Mouse (Mus musculus): ENCODE results near the gene Pitx1. TPM values are rescaled to one million over a fixed set of nuclear protein-coding genes. Genes with fewer than 3 reads are reported as not detected.

Gene Pitx1
- total RNA-seq, 2 experiments from 2014 or later = not detected

- Histone ChIP-seq H3K27ac (no peak overlapping the region), H3K4me3 (no peak overlapping the region)
- TF ChIP-seq CTCF (IDR thresholded peaks at IDR 0.05) = no peak
- intact Hi-C loops (cut with DNase I) = no loop called here
- DNase-seq (ENCODE audit: extremely low spot score in 1 of 2, low spot score in 2 of 2) = no peak
Observed at GRCm38 (mm10) chr13:55847805-55848204, 11.8 kb upstream of the Pitx1 start.

GRCm38 (mm10) chr13:55843700-55844099 lies 7.7 kb upstream of the Pitx1 start:
- no peak overlapping the region for H3K27ac ChIP-seq
- H3K4me3 ChIP-seq = no peak overlapping the region
- intact Hi-C loops (cut with DNase I) = no loop called here
- DNase-seq (ENCODE audit: extremely low spot score in 1 of 2, low spot score in 2 of 2) = no peak
- peak; percentile 46 for TF ChIP-seq CTCF (IDR thresholded peaks at IDR 0.05)

- no peak overlapping the region for H3K4me3 ChIP-seq
- intact Hi-C loops (cut with DNase I) = no loop called here
- no peak for DNase-seq (ENCODE audit: extremely low spot score in 1 of 2, low spot score in 2 of 2)
- TF ChIP-seq CTCF (IDR thresholded peaks at IDR 0.05) = no peak
- H3K27ac ChIP-seq = no peak overlapping the region
Observed at GRCm38 (mm10) chr13:55840223-55840622, 4.2 kb upstream of the Pitx1 start.

- no peak for DNase-seq (ENCODE audit: extremely low spot score in 1 of 2, low spot score in 2 of 2)
- no peak for TF ChIP-seq CTCF (IDR thresholded peaks at IDR 0.05)
- H3K4me3 ChIP-seq = no peak overlapping the region
- H3K27ac ChIP-seq = no peak overlapping the region
- intact Hi-C loops (cut with DNase I) = no loop called here
Observed at GRCm38 (mm10) chr13:55836786-55837780, 1.1 kb upstream of the Pitx1 start.

- intact Hi-C loops (cut with DNase I) = no loop called here
- TF ChIP-seq CTCF (IDR thresholded peaks at IDR 0.05) = no peak
- Histone ChIP-seq H3K4me3 (no peak overlapping the region), H3K27ac (no peak overlapping the region)
- DNase-seq (ENCODE audit: extremely low spot score in 1 of 2, low spot score in 2 of 2) = no peak
Observed at GRCm38 (mm10) chr13:55835548-55836097, 369 bp downstream of the Pitx1 start.

- no peak overlapping the region for H3K4me3 ChIP-seq
- no peak overlapping the region for H3K27ac ChIP-seq
- intact Hi-C loops (cut with DNase I) = no loop called here
- no peak for TF ChIP-seq CTCF (IDR thresholded peaks at IDR 0.05)
- DNase-seq (ENCODE audit: extremely low spot score in 1 of 2, low spot score in 2 of 2) = no peak
Observed at GRCm38 (mm10) chr13:55834667-55835066, 1.3 kb downstream of the Pitx1 start.

- Histone ChIP-seq H3K4me3 (no peak overlapping the region), H3K27ac (no peak overlapping the region)
- no peak for TF ChIP-seq CTCF (IDR thresholded peaks at IDR 0.05)
- intact Hi-C loops (cut with DNase I) = no loop called here
- DNase-seq (ENCODE audit: extremely low spot score in 1 of 2, low spot score in 2 of 2) = no peak
Observed at GRCm38 (mm10) chr13:55833921-55834320, 2.1 kb downstream of the Pitx1 start.

- no peak for DNase-seq (ENCODE audit: extremely low spot score in 1 of 2, low spot score in 2 of 2)
- no peak for TF ChIP-seq CTCF (IDR thresholded peaks at IDR 0.05)
- intact Hi-C loops (cut with DNase I) = no loop called here
Observed at GRCm38 (mm10) chr13:55832602-55833001, 3.4 kb downstream of the Pitx1 start.

GRCm38 (mm10) chr13:55831722-55832160 lies 4.3 kb downstream of the Pitx1 start:
- intact Hi-C loops (cut with DNase I) = no loop called here
- H3K27ac ChIP-seq = no peak overlapping the region
- no peak for TF ChIP-seq CTCF (IDR thresholded peaks at IDR 0.05)
- H3K4me3 ChIP-seq = no peak overlapping the region
- no peak for DNase-seq (ENCODE audit: extremely low spot score in 1 of 2, low spot score in 2 of 2)

More at GRCm38 (mm10) chr13:55832602-55833001, 3.4 kb downstream of the Pitx1 start:
- no peak overlapping the region for H3K27ac ChIP-seq
- no peak overlapping the region for H3K4me3 ChIP-seq

GRCm38 (mm10) chr13:55830833-55831721 lies 4.9 kb downstream of the Pitx1 start:
- H3K4me3 ChIP-seq = no peak overlapping the region
- H3K27ac ChIP-seq = no peak overlapping the region
- no peak for TF ChIP-seq CTCF (IDR thresholded peaks at IDR 0.05)
- DNase-seq (ENCODE audit: extremely low spot score in 1 of 2, low spot score in 2 of 2) = no peak
- intact Hi-C loops (cut with DNase I) = no loop called here

GRCm38 (mm10) chr13:55830081-55830832 lies 5.7 kb downstream of the Pitx1 start:
- intact Hi-C loops (cut with DNase I) = no loop called here
- DNase-seq (ENCODE audit: extremely low spot score in 1 of 2, low spot score in 2 of 2) = no peak
- Histone ChIP-seq H3K27ac (no peak overlapping the region), H3K4me3 (no peak overlapping the region)
- TF ChIP-seq CTCF (IDR thresholded peaks at IDR 0.05) = no peak

All from left cerebral cortex, adult 2 months (tissue).